Mouse (Mus musculus): ENCODE measurements around the gene Olfr834.

DNA sequence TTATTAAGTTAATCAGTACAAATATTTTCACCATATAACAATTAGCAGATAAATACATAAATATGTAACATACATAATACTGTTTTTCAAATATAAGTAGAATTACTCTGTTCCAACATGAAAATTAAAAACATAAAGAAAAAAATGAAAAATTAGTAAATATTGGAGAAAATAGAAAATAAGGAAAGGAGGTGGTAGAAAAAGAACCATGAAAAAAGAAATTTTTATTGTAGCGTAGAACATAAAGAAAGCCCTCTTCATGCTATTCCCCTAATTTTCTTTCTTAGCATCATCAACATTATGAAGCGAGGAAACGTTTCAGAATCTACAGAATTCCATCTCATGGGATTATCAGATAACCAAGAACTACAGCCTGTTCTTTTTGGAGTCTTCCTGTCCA lies at the start of gene Olfr834:
- no peak for TF ChIP-seq CTCF (IDR thresholded peaks at IDR 0.05; ENCODE audit: low read depth)
- TF ChIP-seq EP300 (IDR thresholded peaks at IDR 0.05; ENCODE audit: low read depth), result no peak
